Mouse (Mus musculus) activated CD4-positive, CD25-positive, alpha-beta regulatory T cell, adult 9 weeks (primary cell): Measurements from ENCODE around the gene Pak1. TPM values are rescaled to one million over a fixed set of nuclear protein-coding genes. Genes with fewer than 3 reads are reported as not detected.

Experiments used
- polyA plus RNA-seq: library from polyadenylated mRNA; unstranded; fragments of 100-300 nt; shearing (Covaris generic); gene quantifications from one replicate; pipeline ENCODE4 v1.2.1, GENCODE M21; 2017

The Pak1 gene
- polyA plus RNA-seq: 5.5 TPM

GRCm38 (mm10) chr7:97788190-97788668 is at the start of gene Pak1:
Gene Pak1, plus strand, starts transcription at chr7:97788541.

GRCm38 (mm10) chr7:97919742-97920141 is 131.4 kb downstream of the Pak1 start, which contains the start of gene Gdpd4:
Gene Gdpd4, plus strand, starts transcription at chr7:97919955.

Other genes with a start within 250 kb of the Pak1 start
- gene Aamdc, start 209.0 kb upstream of the Pak1 start, polyA plus RNA-seq: 46.5 TPM
- gene Rsf1, start 208.7 kb upstream of the Pak1 start, polyA plus RNA-seq: 22.3 TPM
- gene Clns1a, start 91.9 kb upstream of the Pak1 start, polyA plus RNA-seq: 138 TPM
- 0.82 TPM for gene Aqp11, start 50.3 kb upstream of the Pak1 start, polyA plus RNA-seq
- not detected for gene Gdpd4, start 131.4 kb downstream of the Pak1 start, polyA plus RNA-seq